Mouse (Mus musculus) CD8-positive naive resting alpha-beta T cell, adult 2 months (primary cell): Measurements from ENCODE around the gene A530032D15Rik.
"Not testable (repeated sequence)": the region's sequence is repeated elsewhere in the genome, so short reads cannot be mapped to it uniquely, and the experiment has no call there.

Experiments
- DNase-seq, 2 experiments: peaks; one replicate each; pipeline ENCODE4 v3.0.0; 2022; ENCODE audit warnings: low read depth in 2 of 2, low spot score in 2 of 2

Gene A530032D15Rik

GRCm38 (mm10) chr1:85109753-85110152 lies at the start of gene A530032D15Rik:
Gene A530032D15Rik, minus strand, starts transcription at chr1:85109853.
- DNase-seq = not testable (repeated sequence)

- not testable (repeated sequence) for DNase-seq
Observed at GRCm38 (mm10) chr1:85155151-85155550, 45.5 kb upstream of the A530032D15Rik start.

GRCm38 (mm10) chr1:85133671-85134070 lies 24.0 kb upstream of the A530032D15Rik start:
- not testable (repeated sequence) for DNase-seq

GRCm38 (mm10) chr1:85121841-85122240 lies 12.2 kb upstream of the A530032D15Rik start:
- not testable (repeated sequence) for DNase-seq

- not testable (repeated sequence) for DNase-seq
Observed at GRCm38 (mm10) chr1:85118341-85118740, 8.7 kb upstream of the A530032D15Rik start.

GRCm38 (mm10) chr1:85117537-85117936 lies 7.9 kb upstream of the A530032D15Rik start:
- DNase-seq = not testable (repeated sequence)

- DNase-seq = not testable (repeated sequence)
Observed at GRCm38 (mm10) chr1:85114666-85115402, 5.2 kb upstream of the A530032D15Rik start.

GRCm38 (mm10) chr1:85114078-85114477 lies 4.4 kb upstream of the A530032D15Rik start:
- DNase-seq = not testable (repeated sequence)

GRCm38 (mm10) chr1:85112889-85113288 lies 3.2 kb upstream of the A530032D15Rik start:
- DNase-seq = not testable (repeated sequence)

- DNase-seq = not testable (repeated sequence)
Observed at GRCm38 (mm10) chr1:85112266-85112665, 2.6 kb upstream of the A530032D15Rik start.

- DNase-seq = not testable (repeated sequence)
Observed at GRCm38 (mm10) chr1:85111572-85111971, 1.9 kb upstream of the A530032D15Rik start.

GRCm38 (mm10) chr1:85110876-85111275 lies 1.2 kb upstream of the A530032D15Rik start:
- not testable (repeated sequence) for DNase-seq

GRCm38 (mm10) chr1:85106013-85106412 lies 3.6 kb downstream of the A530032D15Rik start:
- DNase-seq = not testable (repeated sequence)

GRCm38 (mm10) chr1:85105336-85105735 lies 4.3 kb downstream of the A530032D15Rik start:
- not testable (repeated sequence) for DNase-seq

- not testable (repeated sequence) for DNase-seq
Observed at GRCm38 (mm10) chr1:85101754-85102153, 7.9 kb downstream of the A530032D15Rik start.

- not testable (repeated sequence) for DNase-seq
Observed at GRCm38 (mm10) chr1:85099864-85100263, 9.8 kb downstream of the A530032D15Rik start, which contains the start of gene Gm10553. Gene Gm10553, plus strand, starts transcription at chr1:85100164.

GRCm38 (mm10) chr1:85099081-85099480 lies 10.6 kb downstream of the A530032D15Rik start:
- DNase-seq = not testable (repeated sequence)

GRCm38 (mm10) chr1:85093011-85093572 lies 16.6 kb downstream of the A530032D15Rik start:
- not testable (repeated sequence) for DNase-seq

- DNase-seq = not testable (repeated sequence)
Observed at GRCm38 (mm10) chr1:85092169-85092568, 17.5 kb downstream of the A530032D15Rik start.

- not testable (repeated sequence) for DNase-seq
Observed at GRCm38 (mm10) chr1:85086211-85086610, 23.4 kb downstream of the A530032D15Rik start.

- DNase-seq = not testable (repeated sequence)
Observed at GRCm38 (mm10) chr1:85084803-85085202, 24.9 kb downstream of the A530032D15Rik start.

- DNase-seq = not testable (repeated sequence)
Observed at GRCm38 (mm10) chr1:85073099-85073498, 36.6 kb downstream of the A530032D15Rik start.
